Mouse (Mus musculus) hindbrain, embryonic 15.5 days (tissue): ENCODE measurements around the gene Lrp1. TPM values are rescaled to one million over a fixed set of nuclear protein-coding genes. Genes with fewer than 3 reads are reported as not detected.

ENCODE experiments used
- ATAC-seq: fragments of 200-750 bp; cut with Nextera tagmentation; 2 replicates; pipeline ENCODE4 v1.8.0; 2017; ENCODE audit warnings: low read depth, moderate number of reproducible peaks, moderate TSS enrichment; ENCODE audit not compliant: low FRiP score
- H3K27ac ChIP-seq: fragments of 300-500 bp; sonication (generic); replicated peaks from 2 replicates; pipeline ENCODE4 v1.5.1; 2015; ENCODE audit warnings: mild to moderate bottlenecking, inconsistent platforms
- H3K27me3 ChIP-seq: fragments of 300-500 bp; sonication (generic); 2 replicates; pipeline ENCODE4 v1.6.1; 2015; ENCODE audit warnings: control low read depth, inconsistent platforms
- H3K36me3 ChIP-seq: fragments of 300-500 bp; sonication (generic); 2 replicates; pipeline ENCODE4 v1.6.1; 2015; ENCODE audit warnings: control low read depth, inconsistent platforms
- H3K4me1 ChIP-seq: fragments of 300-500 bp; sonication (generic); replicated peaks from 2 replicates; pipeline ENCODE4 v1.6.1; 2015; ENCODE audit warnings: control low read depth, inconsistent platforms
- H3K4me2 ChIP-seq: fragments of 300-500 bp; sonication (generic); 2 replicates; pipeline ENCODE4 v1.6.1; 2015; ENCODE audit warnings: moderate library complexity, mild to moderate bottlenecking, inconsistent platforms
- H3K4me3 ChIP-seq: fragments of 300-500 bp; sonication (generic); 2 replicates; pipeline ENCODE4 v1.5.1; 2015; ENCODE audit warnings: mild to moderate bottlenecking, inconsistent platforms
- H3K9ac ChIP-seq: fragments of 300-500 bp; sonication (generic); 2 replicates; pipeline ENCODE4 v1.6.1; 2015; ENCODE audit warnings: inconsistent platforms
- H3K9me3 ChIP-seq: fragments of 300-500 bp; sonication (generic); 2 replicates; pipeline ENCODE4 v1.6.1; 2016; ENCODE audit warnings: control low read depth, inconsistent platforms
- WGBS: fragments of 180-500 bp; shearing (Covaris S2); methylation state at CpG from one replicate; pipeline ENCODE4 v1.1.7; 2015; 5-methylcytosine and 5-hydroxymethylcytosine counted together
- polyA plus RNA-seq: library from polyadenylated mRNA; unstranded; fragments of >200 nt; fragmentation: Nextera tagmentation; extraction: Ambion mirVana; gene quantifications from 2 replicates; pipeline ENCODE4 v1.2.1, GENCODE M21; 2015

Gene Lrp1
- polyA plus RNA-seq, 1 experiment from 2014 or later = 114 TPM

- H3K27me3 ChIP-seq = no peaks in the 10 kb centered on the region
- H3K9me3 ChIP-seq = no peaks in the 10 kb centered on the region
- WGBS = 82% methylated on average over 20 of the region's 20 CpGs
- peaks cover 10% of the 10 kb centered on the region for H3K36me3 ChIP-seq
- peaks cover 47% of the 10 kb centered on the region for H3K4me1 ChIP-seq
- ATAC-seq = no peak
- H3K27ac ChIP-seq = no peak overlapping the region
- peak overlapping the region; percentile 89 for H3K4me2 ChIP-seq
- no peak overlapping the region; the same call in 1 of the 2 replicates for H3K4me3 ChIP-seq
- H3K9ac ChIP-seq = no peak overlapping the region
These were observed 100.1 kb downstream of the Lrp1 start for GRCm38 (mm10) chr10:127520714-127521357.

GRCm38 (mm10) chr10:127519903-127520713, 100.8 kb downstream of the Lrp1 start:
- no peaks in the 10 kb centered on the region for H3K9me3 ChIP-seq
- no peak overlapping the region for H3K27ac ChIP-seq
- no peaks in the 10 kb centered on the region for H3K27me3 ChIP-seq
- ATAC-seq = no peak
- no peak overlapping the region for H3K9ac ChIP-seq
- peaks cover 47% of the 10 kb centered on the region for H3K4me1 ChIP-seq
- no peak overlapping the region for H3K4me3 ChIP-seq
- whole genome bisulfite sequencing = 94% methylated on average over 37 of the region's 37 CpGs
- H3K4me2 ChIP-seq = no peak overlapping the region
- H3K36me3 ChIP-seq = peaks cover 10% of the 10 kb centered on the region

- no peak overlapping the region for H3K4me3 ChIP-seq
- WGBS = 83% methylated on average over 25 of the region's 26 CpGs
- no peak overlapping the region for H3K27ac ChIP-seq
- H3K4me1 ChIP-seq = peaks cover 44% of the 10 kb centered on the region
- H3K4me2 ChIP-seq = no peak overlapping the region
- no peak for ATAC-seq
- H3K9ac ChIP-seq = no peak overlapping the region
- H3K27me3 ChIP-seq = no peaks in the 10 kb centered on the region
- no peaks in the 10 kb centered on the region for H3K9me3 ChIP-seq
- peaks cover 10% of the 10 kb centered on the region for H3K36me3 ChIP-seq
These were observed 101.8 kb downstream of the Lrp1 start for GRCm38 (mm10) chr10:127519041-127519701.

- Histone ChIP-seq H3K4me3 (no peak overlapping the region), H3K9ac (no peak overlapping the region), H3K4me2 (no peak overlapping the region), H3K27me3 (no peaks in the 10 kb centered on the region), H3K27ac (no peak overlapping the region), H3K36me3 (peaks cover 10% of the 10 kb centered on the region), H3K4me1 (peaks cover 57% of the 10 kb centered on the region), H3K9me3 (no peaks in the 10 kb centered on the region)
- no peak for ATAC-seq
- WGBS = 88% methylated on average over 22 of the region's 22 CpGs
These were observed 103.0 kb downstream of the Lrp1 start for GRCm38 (mm10) chr10:127517941-127518340.

- Histone ChIP-seq H3K4me2 (peak overlapping the region; percentile 12; the same call in 1 of the 2 replicates), H3K4me3 (no peak overlapping the region), H3K36me3 (peaks cover 10% of the 10 kb centered on the region), H3K9me3 (no peaks in the 10 kb centered on the region), H3K4me1 (peaks cover 66% of the 10 kb centered on the region), H3K9ac (no peak overlapping the region), H3K27me3 (no peaks in the 10 kb centered on the region), H3K27ac (no peak overlapping the region; the same call in 1 of the 2 replicates)
- 7% methylated on average over 29 of the region's 30 CpGs for WGBS
- no peak for ATAC-seq
These were observed 104.2 kb downstream of the Lrp1 start for GRCm38 (mm10) chr10:127516576-127517260.

- 26% methylated on average over 8 of the region's 8 CpGs for WGBS
These were observed 104.9 kb downstream of the Lrp1 start for GRCm38 (mm10) chr10:127515983-127516459.

GRCm38 (mm10) chr10:127515271-127515982, 105.5 kb downstream of the Lrp1 start:
- H3K4me2 ChIP-seq = peak overlapping the region; percentile 6; the same call in 1 of the 2 replicates
- no peak overlapping the region for H3K4me3 ChIP-seq
- no peak overlapping the region for H3K9ac ChIP-seq
- peaks cover 68% of the 10 kb centered on the region for H3K4me1 ChIP-seq
- no peak for ATAC-seq
- WGBS = 25% methylated on average over 9 of the region's 9 CpGs
- peaks cover 10% of the 10 kb centered on the region for H3K36me3 ChIP-seq
- H3K27ac ChIP-seq = no peak overlapping the region
- H3K27me3 ChIP-seq = no peaks in the 10 kb centered on the region
- no peaks in the 10 kb centered on the region for H3K9me3 ChIP-seq

More at GRCm38 (mm10) chr10:127515983-127516459, 104.9 kb downstream of the Lrp1 start:
- Histone ChIP-seq H3K27ac (no peak overlapping the region; the same call in 1 of the 2 replicates), H3K9me3 (no peaks in the 10 kb centered on the region), H3K4me2 (peak overlapping the region; percentile 12; the same call in 1 of the 2 replicates), H3K4me1 (peaks cover 66% of the 10 kb centered on the region), H3K9ac (no peak overlapping the region), H3K36me3 (peaks cover 10% of the 10 kb centered on the region), H3K4me3 (no peak overlapping the region), H3K27me3 (no peaks in the 10 kb centered on the region)
- ATAC-seq = no peak

- Histone ChIP-seq H3K27ac (peak within 1 kb of the TSS; percentile 99; the same call in 1 of the 2 replicates), H3K9ac (no peak within 1 kb of the TSS), H3K36me3 (peaks cover 10% of the 10 kb centered on the region), H3K27me3 (no peaks in the 10 kb centered on the region), H3K9me3 (no peaks in the 10 kb centered on the region), H3K4me1 (peaks cover 75% of the 10 kb centered on the region), H3K4me2 (peak within 1 kb of the TSS; percentile 97), H3K4me3 (0 out of 2 replicates have a peak within 1 kb of the TSS, but pooled peaks have one; percentile 9)
- WGBS = 16% methylated on average over 6 of the region's 6 CpGs
- ATAC-seq = no peak
These were observed 106.2 kb downstream of the Lrp1 start, which contains the start of gene Ndufa4l2 for GRCm38 (mm10) chr10:127514764-127515163. Gene Ndufa4l2 (plus strand): TSS chr10:127514967.

- no peak for ATAC-seq
- Histone ChIP-seq H3K9me3 (no peaks in the 10 kb centered on the region), H3K27ac (0 out of 2 replicates have a peak overlapping the region, but pooled peaks have one; percentile 99), H3K9ac (no peak overlapping the region), H3K36me3 (peaks cover 10% of the 10 kb centered on the region), H3K4me1 (peaks cover 80% of the 10 kb centered on the region), H3K4me2 (peak overlapping the region; percentile 97; the same call in 1 of the 2 replicates), H3K27me3 (no peaks in the 10 kb centered on the region), H3K4me3 (0 out of 2 replicates have a peak overlapping the region, but pooled peaks have one; percentile 9)
- WGBS = 19% methylated on average over 13 of the region's 13 CpGs
These were observed 106.7 kb downstream of the Lrp1 start for GRCm38 (mm10) chr10:127514111-127514698.

- no peak for ATAC-seq
- H3K4me3 ChIP-seq = peak overlapping the region; percentile 9; the same call in 1 of the 2 replicates
- no peaks in the 10 kb centered on the region for H3K27me3 ChIP-seq
- peak overlapping the region; percentile 26 for H3K9ac ChIP-seq
- WGBS = 2% methylated on average over 16 of the region's 16 CpGs
- no peaks in the 10 kb centered on the region for H3K9me3 ChIP-seq
- peak overlapping the region; percentile 97 for H3K4me2 ChIP-seq
- H3K4me1 ChIP-seq = peaks cover 86% of the 10 kb centered on the region
- peak overlapping the region; percentile 99 for H3K27ac ChIP-seq
- peaks cover 9% of the 10 kb centered on the region for H3K36me3 ChIP-seq
These were observed 107.4 kb downstream of the Lrp1 start for GRCm38 (mm10) chr10:127513501-127514091.
